Mouse (Mus musculus) embryo, embryonic 9.5 days (tissue): ENCODE data around the gene Rras.
"Not testable (repeated sequence)": the region's sequence is repeated elsewhere in the genome, so short reads cannot be mapped to it uniquely, and the experiment has no call there.

Source experiments
- DNase-seq: peaks from one replicate; pipeline ENCODE4 v3.0.0-alpha.2; 2017; ENCODE audit errors: extremely low spot score

Rras gene

DNA sequence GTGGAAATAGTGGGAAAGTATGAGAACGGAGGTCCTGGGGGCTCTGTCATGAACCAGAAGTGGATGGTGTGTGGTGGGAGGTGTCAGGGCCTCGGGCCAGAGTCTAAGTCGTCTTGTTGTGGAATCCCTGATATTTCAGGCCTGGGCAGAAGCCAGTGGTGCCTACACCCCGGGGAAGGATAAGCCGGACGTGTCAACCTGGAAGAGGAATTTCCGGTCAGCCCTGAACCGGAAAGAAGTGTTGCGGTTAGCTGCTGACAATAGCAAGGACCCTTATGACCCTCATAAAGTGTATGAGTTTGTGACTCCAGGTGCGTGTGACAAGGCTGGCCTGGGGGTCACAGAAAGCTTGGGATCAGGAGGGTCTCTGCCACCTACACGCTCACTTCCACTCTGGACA is 18.0 kb upstream of the Rras start:
- no peak for DNase-seq

DNA sequence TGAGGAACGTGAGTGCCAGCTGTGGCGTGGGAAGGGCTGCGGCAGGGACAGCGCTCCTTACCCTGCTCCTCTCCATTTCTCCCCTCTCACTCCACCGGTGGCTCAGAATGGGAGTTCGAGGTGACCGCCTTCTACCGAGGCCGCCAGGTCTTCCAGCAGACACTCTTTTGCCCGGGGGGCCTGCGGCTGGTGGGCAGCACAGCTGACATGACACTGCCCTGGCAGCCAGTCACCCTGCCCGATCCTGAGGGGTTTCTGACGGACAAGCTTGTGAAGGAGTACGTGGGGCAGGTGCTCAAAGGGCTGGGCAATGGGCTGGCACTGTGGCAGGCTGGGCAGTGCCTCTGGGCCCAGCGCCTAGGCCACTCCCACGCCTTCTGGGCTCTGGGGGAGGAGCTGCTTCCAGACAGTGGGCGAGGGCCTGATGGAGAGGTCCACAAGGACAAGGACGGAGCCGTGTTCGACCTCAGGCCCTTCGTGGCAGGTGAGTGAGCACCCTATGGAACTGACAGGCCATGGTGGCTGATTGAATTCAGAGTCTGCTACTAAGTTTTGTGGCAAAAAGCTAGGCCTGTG is 17.1 kb upstream of the Rras start:
- DNase-seq, result no peak

DNA sequence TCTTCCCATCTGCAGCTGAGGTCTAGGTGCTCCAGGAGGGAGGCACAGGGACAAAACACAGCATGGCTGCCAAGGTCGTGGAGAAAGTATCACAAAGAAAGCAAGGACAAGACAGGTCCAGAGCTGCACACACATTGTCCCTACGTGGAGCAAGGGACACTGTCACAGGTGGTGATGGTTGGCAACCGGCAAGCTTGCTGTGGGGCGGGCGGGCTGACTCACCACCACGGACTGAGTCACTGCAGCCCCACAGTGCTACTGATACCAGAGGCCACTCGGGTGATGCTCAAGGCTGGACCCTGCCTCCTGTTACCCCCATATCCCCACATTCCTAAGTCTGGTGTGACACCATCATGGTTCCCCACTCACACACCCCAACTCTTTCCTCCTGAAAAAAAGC is 15.3 kb upstream of the Rras start:
- no peak for DNase-seq

DNA sequence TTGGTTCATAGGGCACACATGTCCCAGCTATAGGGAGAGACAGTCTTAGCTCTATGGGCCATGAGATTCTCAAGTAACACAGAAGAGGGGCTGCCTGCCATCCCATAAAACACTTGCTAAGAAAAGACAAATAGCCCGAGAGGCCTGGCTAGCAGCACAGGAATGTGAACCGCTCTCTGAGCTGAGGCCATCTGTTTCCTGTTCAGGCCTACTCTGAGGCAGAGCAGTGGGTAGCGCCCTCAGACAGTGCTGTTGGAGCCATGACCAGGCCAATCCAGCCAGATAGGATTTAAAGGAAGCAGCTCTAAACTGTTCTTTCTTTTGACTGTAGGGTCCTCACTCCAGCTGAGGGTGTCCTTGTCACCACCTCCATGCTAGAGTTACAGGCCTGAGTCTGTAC is 13.2 kb upstream of the Rras start:
- no peak for DNase-seq

DNA sequence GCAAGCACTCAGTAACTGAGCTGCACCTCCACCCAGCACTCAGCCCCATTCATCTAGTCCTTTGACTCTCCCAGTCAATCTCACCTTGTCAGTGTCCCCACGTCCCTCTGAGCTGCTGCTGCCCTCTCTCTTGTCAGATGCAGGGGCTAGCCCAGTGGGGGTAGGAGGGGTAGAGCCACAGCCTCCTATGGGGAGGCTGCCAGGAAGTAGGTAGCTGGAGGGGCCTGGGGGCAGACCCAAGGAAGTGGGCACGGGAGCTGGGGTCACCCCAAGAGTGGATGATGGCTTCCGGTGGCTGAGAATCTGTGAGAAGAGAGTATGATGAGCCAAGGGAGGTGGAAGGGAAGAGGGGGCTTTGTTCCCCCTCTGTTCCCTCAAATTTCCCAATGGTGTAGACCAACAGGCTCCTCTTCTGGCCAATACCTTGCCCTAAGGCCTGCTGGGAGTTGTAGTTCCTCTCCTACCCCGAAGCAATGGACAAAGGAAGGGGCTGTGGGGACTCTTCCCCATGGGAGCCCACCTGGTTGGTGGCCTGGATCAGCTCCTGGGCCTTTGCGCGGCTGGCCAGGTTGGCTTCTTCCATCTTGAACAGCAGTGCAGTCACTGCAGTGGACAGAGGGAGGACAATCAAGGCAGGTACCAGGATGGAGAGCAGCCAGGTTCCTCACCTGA is 12.3 kb upstream of the Rras start:
- DNase-seq, result no peak

DNA sequence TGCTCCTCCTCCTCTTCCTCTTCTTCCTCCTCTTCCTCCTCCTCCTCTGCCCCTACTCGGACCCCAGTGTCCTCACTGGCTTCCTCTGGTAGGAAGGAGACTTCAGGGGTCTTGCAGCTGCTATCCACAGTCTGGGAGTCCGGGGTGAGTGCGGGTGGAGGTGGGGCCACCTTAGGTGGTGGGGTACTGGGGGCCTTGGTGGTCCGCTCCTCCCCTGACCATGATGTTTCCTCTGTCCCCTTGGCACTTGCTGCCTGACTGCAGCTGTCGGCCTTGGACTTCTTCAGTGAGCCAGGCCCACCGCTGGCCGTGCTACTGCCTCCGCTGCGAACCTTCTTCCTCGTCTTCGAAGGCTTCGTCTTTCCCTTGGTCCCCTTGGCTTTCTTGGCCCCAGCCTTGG is 11.3 kb upstream of the Rras start:
- DNase-seq, result no peak

DNA sequence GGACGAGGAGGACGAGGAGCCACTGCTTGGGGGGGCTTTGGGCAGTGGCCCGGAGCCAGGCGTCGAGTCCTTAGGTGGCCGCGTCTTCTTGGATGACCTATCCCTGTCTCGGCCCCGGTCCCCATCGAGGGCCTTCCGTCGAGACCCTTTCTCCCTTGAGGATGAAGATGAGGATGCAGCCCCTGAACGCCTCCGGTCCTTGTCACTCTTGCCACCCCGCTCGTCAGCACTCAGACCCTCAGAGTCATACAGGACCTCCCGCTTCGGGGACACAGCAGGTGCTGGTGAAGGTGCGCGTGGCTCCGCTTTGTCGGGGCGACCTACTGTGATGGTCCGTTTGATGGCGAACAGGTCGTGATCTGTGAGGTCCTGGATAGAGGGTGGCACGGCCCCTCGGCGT is 10.6 kb upstream of the Rras start:
- DNase-seq, result no peak

DNA sequence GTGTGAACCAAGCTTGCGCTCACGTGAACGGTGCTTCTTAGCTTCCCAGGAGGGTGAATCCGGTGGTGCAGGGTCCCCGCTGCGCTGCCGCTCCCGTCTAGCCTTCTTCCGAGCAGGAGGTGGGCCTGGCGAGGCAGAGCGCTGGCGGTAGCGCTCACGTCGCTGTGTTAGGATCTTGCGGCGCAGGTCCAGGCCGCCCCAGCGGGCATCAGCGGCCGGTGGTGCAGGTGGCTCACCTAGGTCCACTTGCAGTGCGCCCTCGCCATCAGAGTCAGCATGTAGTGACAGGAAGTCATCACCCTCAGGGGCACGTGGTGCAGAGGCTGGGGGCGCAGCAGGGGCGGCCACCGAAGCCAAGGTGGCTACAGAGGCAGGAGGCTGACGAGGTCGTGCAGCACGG is 9.9 kb upstream of the Rras start:
- no peak for DNase-seq

DNA sequence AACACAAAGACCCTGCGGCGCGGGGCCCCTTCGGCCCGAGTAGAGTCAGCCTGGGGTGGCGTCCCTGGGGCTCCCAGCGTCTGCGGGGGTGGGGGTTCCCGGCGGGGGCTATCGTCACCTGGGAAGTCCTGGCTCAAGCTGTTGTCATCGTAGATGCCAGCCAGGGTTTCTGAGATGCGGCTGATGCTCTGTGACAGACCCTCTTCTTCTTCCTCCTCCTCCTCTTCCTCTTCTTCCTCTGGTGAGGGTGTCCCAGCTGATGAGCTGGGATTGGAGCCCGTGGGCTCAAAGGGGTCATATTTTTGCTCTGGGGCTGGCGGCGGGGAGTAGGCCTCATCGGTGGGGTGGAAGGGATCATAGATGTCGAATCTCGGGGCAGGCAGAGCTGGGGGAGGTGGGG is 9.3 kb upstream of the Rras start:
- no peak for DNase-seq

DNA sequence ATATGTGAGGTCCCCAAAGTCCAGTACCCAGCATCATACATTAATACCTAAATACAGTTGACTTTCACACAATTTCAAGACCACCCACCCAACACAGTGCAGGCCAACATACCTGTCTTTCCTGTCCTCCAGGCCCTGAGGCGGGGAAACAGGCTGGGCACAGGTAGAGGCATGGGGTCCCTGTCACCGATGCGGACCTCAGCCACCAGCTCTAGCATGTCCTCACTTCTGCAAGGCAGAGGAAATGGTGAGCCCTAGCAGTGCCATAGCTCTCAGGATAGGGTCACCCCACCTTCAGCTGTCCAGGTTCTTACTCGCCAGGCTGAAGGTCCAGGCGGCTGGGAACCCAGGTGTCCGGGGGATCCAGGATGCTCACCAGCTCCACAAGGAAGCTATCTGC is 5.8 kb upstream of the Rras start:
- no peak for DNase-seq

DNA sequence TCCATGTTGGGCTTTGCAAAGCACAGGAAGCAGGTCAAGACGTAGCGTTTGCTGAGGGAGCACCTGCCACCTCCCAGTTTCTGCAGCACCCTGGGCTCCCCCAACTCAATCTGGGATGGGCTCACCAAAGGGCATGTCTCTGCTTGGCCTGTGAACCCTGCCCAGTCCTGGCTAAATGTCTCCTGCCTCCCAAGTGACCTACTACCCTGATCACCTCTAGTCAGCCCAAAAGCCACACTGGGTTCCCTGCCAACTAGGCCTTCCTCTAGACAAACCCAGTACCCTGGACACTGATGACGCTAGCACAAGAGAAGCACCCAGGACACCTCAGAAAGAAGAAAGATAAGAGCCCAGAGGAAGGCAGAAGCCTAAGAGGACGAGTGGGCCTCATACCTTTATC is 4.9 kb upstream of the Rras start:
- no peak for DNase-seq

DNA sequence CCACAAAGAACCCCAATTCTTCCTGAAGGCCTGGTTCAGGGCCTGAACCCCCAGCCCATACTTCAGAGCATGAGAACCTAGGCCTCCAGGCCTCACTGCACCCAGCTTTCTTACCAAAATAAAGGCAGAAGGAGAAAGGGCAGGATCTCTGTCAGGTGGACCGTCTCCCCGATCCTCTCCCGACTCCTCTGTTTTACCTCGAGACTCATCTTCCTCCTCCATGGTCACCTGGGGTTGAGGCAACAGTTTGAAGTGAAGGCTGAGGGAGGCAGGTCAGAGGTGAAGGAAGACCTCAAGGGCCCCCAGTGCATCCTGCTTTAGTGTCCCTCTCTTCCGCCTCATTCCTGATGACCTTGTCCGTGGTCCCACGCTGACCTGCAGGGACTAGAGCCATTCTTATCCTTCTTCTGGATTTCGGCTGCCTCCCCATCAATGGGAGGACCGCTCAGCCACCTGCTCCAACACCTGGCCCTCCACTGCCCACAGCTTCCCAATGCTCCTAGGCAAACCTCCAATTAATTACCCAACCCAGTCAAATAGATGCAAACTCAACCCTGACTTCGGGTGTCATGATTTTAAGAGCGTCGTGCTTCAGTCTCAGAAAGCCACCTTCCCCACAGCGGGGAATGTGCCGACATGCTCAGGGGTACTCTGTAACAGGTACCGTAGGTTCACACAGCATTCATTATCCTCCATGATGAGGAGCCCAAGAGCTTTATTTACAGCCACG is 4.2 kb upstream of the Rras start:
- no peak for DNase-seq

DNA sequence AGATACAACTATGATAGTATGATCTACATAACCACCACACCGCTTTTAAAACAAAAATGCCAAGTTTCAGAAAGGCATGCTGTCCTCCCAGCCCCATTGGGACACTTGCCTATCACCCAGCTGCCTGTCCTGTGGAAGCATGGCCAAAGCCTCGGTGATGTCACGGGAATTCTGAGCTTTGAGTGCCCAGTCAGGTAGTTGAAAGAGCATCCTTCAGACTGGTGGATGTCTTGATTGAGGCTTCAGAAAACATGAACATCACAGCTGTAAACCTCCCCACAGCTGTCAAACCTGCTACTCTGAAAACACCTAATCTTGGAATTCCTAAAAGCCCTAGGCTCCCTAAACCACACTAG is 3.7 kb upstream of the Rras start:
- DNase-seq, result no peak

DNA sequence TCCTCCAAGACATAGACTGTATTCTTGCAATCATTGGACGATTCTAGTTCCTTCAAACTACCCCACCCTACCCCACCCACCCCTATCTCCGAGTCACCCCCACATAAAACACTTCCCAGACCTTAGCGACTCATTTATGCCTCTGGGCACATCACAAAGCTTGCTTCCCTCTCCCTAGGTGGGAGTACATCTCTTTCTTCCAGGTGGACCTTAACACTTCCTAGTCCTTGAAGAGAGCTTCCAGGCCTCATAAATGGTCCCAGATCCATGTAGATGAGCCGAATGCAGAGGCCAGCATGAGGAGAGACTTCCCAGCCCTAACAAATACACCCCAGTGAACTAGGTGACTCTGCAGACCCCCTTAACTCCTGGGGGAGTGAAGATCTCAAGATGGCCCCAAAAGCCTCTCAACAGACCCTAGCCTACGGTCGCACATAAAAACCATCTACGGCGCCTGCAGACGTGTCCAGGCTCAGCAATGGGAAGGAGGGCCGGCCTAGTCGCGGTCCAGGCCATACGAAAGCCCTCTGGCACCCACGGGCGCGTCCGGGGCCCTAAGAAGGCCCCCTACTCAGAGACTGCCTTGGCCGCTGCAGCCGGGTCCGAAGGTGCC is 2.3 kb upstream of the Rras start:
- no peak for DNase-seq

DNA sequence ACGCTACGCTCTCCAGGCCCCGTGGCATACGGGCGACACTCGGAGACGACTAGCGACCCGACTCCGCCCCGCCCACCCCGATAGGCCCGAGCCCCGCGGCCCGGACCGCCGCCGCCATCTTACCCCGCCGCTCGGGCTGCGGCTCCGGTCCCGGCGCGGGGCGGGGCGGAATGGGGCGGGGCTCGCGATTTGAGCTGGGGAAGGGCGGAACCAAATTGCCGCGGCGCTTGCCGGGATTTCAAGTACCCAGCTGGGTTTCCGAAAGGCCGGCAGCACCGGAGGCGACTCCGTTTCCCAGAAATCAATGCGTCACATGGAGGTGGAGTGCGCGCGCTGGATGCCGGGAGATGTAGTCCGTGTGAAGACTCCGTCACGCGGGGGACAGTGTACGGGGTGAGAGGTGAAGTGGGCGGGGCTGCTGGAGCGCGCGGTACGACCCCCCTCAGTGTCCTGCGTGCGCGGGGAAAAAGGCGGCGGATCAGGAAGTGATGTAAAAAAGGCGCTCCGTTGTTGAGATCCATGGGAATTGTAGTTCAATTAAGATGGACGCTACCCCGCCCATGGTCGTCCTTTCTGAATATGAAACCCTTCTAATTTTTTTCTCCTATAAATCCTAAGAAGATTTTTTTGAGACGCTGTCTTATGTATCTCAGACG is 1.7 kb upstream of the Rras start, which contains the start of gene Scaf1:
TSS of gene Scaf1 (minus strand) at position 407 of the 656 bp plus-strand sequence.
- peak; percentile 100 for DNase-seq

DNA sequence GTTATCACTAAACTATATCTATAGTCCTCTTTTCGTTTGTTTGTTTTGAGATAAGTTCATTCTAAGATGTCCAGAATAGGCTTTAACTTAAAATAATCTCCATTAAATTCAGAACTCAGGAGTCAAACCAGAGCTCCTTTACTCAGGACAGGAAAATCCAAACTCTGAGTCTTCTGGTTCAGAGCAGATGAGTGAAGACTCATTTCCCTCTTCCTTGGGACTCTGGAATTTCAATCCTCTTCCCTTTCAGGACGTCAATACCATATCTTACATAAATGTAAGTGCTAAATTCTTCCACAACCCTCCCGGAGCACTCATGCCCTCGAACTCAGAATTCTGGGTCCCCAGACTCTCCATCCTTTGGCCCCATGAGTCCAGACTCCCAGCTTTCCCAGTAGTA is 1.0 kb upstream of the Rras start:
- no peak for DNase-seq

DNA sequence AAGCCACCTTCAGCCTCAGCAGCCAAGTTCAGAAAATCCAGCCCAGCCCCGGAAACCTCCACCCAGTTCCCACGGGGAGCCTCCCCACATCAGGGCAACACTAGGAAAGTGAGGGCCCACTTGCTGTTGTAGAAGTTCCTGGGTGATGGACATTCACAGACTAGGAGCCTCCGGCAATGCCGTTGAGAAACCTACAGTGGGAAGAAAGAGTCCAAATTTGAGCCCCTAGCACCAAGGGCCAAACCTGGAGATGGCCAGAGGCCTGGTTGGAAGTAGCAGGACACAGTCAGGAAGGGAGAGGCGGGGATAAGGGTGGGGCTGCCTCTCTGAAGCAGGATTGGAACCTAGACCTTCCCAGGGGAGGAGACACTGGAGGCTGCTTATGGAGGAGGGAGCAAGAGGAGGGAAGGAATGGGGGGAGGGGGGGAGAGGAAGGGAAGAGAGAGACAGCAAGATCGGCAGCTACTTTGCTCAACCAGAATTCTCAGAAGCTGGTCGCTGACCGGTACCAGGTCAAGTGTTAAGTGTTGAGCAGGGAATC is 1.3 kb downstream of the Rras start:
- DNase-seq, result peak; percentile 47

DNA sequence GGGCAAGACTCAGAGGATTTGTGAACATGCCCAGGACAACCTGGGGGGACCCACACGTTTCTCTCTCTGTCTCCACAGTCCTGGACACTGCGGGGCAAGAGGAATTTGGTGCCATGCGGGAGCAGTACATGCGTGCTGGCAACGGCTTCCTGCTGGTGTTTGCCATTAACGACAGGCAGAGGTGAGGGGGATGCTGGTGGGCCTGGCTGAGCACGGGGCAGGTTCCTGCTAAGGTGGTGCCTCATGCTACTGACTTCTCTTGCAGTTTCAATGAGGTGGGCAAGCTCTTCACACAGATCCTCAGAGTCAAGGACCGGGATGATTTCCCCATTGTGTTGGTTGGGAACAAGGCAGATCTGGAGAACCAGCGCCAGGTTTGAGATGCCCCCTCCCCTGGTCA is 2.5 kb downstream of the Rras start:
- no peak for DNase-seq

DNA sequence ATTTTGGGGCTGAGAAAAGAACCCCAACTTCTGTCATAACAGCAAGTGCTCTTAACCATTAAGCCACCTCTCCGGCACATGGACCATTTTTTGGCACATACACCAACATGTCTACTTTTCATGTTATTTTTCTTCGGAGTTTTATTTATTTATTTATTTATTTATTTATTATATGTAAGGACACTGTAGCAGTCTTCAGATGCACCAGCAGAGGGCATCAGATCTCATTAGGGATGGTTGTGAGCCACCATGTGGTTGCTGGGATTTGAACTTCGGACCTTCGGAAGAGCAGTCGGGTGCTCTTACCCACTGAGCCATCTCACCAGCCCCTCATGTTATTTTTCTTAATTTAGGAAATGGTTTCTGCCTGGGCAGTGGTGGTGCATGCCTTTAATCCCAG is 6.0 kb downstream of the Rras start:
- not testable (repeated sequence) for DNase-seq

DNA sequence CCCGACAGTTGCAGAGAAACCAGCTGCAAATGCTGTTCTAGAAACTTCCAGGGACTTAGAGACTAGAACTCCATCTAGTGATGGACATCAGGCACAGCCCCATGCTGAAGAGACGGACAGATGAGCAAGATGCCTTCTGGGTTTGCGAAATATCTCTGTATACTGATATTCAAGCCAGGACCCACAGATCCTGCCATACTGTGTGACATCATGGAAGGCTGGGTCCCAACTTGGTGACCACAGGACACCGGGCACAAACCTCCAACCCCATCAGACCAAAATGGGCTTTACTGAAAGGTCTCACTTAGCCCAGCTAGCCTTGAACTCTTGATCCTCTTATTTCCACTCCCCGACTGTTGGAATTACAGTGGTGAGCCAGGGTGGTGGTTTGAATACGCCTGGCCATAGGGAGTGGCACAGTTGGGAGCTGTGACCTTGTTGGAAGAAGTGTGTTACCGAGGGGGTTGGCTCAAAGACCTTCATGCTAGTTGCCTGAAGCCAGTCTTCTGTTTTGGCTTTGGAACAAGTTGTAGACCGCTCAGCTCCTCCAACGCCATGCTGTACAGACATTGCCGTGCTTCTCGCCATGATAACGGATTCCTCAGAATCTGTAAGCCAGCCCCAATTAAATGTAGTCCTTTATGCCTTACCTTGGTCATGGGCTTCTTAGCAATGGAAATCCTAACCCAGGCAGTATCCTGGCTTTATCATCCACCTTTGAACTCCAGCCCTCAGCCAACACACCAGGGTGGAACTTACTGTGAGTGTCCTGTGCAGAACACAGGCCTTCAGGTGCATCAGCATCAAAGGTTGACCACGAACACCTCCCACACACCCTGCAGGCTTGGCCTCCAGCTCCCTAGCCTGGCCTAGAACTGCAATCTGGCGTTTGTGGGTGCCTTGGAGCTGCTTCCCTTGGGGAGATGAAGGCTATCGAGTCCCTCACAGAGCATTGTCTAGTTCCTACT is 6.8 kb downstream of the Rras start:
- no peak for DNase-seq

DNA sequence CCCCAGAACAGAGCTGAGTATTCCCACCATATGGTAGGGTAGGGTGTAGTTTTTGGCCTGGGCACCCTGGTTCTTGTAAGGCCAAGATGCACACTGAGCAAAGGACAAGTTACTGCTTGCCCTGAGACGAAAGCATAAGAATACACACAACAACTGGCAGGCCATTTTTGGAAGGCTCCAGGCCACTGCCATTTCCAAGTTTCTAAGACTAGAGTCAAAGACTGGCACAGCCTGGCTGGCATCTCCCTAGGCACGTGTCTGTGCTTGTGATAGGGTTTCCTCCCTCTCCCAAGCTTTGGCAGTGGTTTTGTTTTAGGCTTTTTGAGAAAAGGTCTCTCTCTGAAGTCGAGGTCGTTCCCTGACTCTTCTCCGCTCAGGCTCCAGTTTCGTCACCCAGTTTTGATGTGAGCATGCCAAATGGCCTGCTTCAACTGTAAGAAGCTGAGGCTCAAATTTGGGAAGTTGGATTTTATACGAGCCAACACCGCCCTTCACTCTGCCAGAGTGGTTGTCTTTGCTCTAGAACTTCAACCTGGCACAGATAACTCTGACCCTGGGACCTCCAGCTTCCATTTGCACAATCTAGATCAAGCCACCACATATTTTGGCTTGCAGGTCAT is 8.0 kb downstream of the Rras start:
- DNase-seq, result no peak
